Mouse (Mus musculus): ENCODE results near the gene Hdac9.
"Not testable (repeated sequence)": the region's sequence is repeated elsewhere in the genome, so short reads cannot be mapped to it uniquely, and the experiment has no call there.

Hdac9 gene

GRCm38 (mm10) chr12:34051112-34051511, 865.8 kb downstream of the Hdac9 start:
- peak; percentile 17 for DNase-seq

GRCm38 (mm10) chr12:34040949-34041348, 875.9 kb downstream of the Hdac9 start:
- no peak for DNase-seq

- DNase-seq: no peak
These were observed 876.8 kb downstream of the Hdac9 start for GRCm38 (mm10) chr12:34040061-34040460.

GRCm38 (mm10) chr12:34009796-34010195, 907.1 kb downstream of the Hdac9 start:
- DNase-seq: not testable (repeated sequence)
